Mouse (Mus musculus) right cerebral cortex, postnatal 10 days (tissue): ENCODE data around the gene Cd96.

Source experiments
- DNase-seq, 2 experiments: peaks; one replicate each; pipeline ENCODE4 v3.0.0; 2021; ENCODE audit warnings: low spot score in 2 of 2

The Cd96 gene

GRCm38 (mm10) chr16:46036261-46036660 is 83.8 kb downstream of the Cd96 start:
- no peak for DNase-seq

DNA sequence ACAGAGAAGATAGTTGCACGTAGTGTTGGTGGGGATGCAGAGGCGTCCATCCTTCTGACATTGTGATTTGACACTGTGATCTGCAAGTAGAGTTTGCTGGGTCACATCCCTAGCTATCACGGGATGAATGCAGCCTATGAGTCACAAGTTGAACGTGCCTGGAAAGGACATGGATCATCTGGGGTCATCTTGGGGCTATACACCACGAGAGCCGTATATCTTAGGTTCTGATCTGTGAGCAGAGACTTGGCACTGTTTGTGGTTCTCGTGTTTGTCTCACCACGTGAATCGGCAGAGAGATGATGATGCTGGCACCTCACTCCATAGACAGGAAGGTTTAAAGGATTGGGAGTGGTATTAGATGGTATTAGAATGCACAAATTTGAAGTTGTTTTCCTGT is 86.2 kb downstream of the Cd96 start:
- DNase-seq = no peak

DNA sequence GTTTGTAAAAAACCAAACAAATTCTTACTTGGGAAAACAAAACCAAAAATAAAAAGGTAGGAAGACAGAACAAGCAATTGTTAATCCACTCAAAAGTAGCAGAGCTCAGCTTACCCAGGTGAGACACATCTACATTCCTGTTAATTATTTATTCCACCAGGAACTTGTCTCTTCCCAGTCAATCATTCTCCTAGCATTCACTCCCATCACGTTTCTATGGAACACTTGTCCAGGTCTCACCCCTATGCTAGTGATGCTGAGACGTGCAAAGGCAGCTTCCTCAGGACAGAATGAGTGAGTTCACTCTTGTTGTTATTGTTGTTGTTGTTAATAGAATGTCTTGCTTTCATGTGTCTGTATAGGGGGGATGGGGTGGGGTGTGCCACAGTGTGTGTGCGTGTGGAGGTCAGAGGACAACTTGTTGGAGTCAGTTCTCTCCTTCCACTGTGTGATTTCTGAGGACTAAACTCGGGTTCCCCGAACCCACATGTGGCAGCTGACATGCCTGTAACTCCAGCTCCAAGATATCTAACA is 97.0 kb downstream of the Cd96 start:
- no peak for DNase-seq

- DNase-seq = peak; percentile 74 to 78
Observed at GRCm38 (mm10) chr16:46022189-46022928, 97.7 kb downstream of the Cd96 start.

- DNase-seq = no peak
Observed at GRCm38 (mm10) chr16:46021302-46021701, 98.7 kb downstream of the Cd96 start.

GRCm38 (mm10) chr16:46020396-46020795 is 99.7 kb downstream of the Cd96 start:
- no peak for DNase-seq

GRCm38 (mm10) chr16:46019799-46020198 is 100.3 kb downstream of the Cd96 start:
- DNase-seq = no peak

DNA sequence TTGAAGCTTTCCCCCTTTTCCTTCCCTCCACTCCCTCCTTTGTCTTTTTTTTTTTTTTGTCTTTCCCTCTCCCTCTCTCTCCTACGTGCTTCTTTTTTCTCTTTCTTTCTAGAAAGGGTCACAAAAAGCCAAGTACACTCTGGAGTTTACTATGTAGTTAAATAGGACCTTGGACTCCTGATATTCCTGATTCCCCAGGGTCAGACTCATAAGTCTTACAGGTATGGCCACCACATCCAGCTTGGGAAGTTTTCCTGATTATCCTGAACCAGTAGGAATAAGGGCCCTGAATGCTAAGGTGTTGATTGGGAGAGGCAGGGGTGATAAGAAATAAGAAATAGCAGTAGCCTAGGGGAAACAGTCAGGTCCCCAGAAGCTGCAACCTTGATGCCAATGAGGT is 100.7 kb downstream of the Cd96 start:
- no peak for DNase-seq

DNA sequence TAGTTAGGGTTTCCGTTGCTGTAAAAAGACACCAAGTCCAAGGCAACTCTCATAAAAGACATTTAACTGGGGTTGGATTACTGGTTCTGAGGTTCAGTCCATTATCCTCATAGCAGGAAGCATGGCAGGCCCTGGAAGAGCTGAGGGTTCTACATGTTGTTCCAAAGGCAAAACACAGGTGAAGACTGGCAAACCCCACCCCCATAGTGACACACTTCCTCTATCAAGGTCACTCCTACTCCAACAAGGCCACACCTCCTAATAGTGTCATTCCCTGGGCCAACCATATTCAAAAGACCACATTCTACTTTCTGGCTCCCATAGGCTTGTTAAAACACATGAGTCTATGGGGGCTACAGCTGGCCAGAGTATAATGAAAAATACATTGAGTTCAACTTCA is 108.4 kb downstream of the Cd96 start:
- no peak for DNase-seq

GRCm38 (mm10) chr16:46010906-46011220 is 109.2 kb downstream of the Cd96 start:
- peak in 1 of 2 experiments; percentile 34 for DNase-seq

DNA sequence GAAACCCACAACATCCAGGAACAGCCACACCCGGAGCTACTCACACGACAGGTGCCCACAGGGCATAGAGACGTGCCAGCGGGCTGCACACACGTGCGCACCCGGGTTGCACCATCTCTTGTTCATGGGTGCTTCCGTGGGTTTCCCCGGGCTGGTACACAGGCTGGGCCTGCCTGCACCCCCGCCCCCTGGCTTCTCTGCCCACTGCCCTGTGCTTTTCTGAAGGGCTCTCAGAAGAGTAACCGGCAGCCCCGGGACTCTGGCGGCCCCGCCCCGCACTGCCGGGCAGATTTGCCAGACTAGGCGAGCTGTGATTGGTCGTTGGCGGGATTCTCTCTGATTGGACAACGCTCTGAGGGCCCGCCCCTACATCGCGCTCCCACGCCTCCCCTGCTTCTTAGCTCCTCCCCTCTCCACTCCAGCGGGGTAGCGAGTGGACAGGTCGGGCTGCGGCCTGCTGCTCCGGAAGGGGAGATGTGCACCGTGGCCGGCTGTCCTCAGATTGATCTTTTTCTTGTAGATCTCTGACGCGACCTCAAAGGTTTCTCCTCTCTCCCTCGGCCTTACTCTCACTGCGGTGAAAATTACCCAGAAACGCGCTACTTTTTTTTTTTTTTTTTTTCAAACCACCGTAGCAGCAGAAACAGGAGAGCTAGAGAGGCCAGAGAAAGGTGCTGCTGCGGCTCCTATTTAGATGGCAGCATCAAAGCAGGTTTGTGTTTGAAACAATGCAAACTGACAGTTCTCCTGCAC is 109.7 kb downstream of the Cd96 start, which contains the start of gene Plcxd2:
Gene Plcxd2, minus strand, starts transcription at position 66 of the 753 bp plus-strand sequence.
- DNase-seq = peak; percentile 96

- DNase-seq = peak in 1 of 2 experiments; percentile 32
Observed at GRCm38 (mm10) chr16:46009717-46010116, 110.3 kb downstream of the Cd96 start.

DNA sequence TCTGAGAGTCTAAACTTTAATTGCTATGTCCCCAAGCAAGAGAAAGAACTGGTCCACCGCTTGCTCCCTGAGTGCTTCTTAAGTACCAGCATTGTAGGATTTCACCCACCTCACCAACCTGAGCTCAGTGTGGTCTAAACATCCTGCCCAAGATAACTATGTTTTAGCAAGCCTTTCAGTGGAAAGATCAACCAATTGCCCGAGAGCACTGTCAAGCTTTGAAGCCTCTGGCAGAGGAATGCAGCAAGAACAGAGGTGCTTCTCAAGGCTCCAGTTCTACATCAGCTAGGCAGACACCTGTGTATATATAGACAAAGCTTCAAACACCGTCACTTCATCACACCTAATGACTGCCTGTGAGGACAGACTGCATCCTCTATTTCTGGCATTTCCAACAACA is 111.3 kb downstream of the Cd96 start:
- no peak for DNase-seq

GRCm38 (mm10) chr16:46008036-46008605 is 111.9 kb downstream of the Cd96 start:
- no peak for DNase-seq

- no peak for DNase-seq
Observed at GRCm38 (mm10) chr16:46006261-46006660, 113.8 kb downstream of the Cd96 start.

DNA sequence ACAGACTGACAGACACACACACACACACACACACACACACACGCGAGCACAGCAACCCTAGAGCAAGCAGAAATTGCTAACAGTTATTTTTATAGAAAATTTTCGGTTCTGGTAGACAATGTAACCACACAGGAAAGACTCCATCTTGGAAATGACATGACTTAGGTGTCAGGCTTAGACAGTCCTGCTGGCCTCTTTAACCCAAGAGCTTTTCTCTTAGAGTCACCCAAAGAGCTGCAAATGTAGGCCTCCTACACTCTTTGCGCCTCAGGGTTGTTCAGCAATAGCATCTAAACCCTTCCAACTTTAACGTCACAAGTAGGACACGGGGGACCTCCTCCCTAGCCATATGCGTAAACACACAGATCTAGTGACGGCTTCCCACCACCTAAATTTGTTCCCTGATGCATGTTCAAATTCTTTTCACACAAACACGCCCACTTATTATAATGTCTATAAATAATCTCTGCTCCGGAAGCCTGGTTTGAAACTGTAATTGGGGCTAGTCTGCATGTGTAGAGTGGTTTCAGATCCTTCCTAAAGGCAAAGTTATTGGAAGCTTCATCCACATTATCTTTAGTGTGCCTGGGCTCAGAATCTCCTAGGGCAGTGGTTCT is 118.4 kb downstream of the Cd96 start:
- no peak for DNase-seq

DNA sequence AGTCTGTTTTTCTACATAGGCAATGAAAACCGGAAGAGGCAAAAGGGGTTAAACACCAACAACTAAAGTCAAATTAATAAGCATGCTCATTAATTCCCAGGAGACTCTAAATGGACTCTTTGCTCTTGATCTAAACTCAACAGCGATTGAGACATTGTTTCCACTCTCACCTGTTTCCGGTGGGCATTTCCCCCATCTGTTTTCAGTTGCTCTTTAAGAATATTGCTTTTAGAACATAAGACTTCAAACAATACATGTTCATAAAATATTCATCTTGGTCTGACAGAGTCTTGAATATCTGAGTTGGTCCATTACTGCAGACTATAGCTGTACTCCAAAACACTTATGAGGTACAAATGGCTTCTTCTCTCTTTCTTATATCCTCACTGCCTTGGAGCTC is 119.1 kb downstream of the Cd96 start:
- no peak for DNase-seq

DNA sequence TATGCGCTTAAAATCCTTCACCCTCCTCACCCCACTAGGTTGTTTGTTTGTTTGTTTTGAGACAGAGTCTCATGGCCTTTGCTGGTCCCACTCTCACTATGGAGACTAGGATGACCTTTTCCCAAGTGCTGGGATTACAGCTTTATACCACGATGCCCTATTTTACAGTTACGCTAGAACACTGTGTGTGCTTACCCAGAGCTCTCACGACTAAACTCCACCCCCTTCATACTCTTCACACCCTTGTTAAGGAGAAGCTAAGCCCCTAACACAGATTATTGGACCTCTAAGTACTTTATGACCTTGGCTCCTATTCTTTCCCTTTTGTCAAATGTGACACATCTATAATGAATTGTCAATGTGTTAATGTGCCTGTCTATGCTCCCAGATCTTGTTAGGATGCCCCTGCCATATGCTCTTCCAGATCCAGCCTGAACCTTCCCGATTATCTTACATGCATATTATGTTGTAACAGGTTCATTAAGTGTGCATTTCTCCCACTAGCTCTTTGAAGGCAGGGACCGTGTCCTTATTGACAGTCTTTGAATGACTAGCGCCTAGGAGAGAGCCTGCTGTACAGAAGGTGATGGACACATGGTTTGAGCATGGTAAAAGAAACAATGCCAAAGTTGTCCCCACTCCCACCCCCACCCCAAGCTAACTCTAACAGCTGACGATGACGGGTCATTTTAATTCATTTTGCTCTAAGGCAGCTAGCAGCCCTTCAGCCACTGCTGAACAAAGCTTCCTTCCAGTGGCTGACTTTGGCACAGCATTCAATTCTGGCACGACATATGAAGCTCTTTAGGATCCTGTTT is 120.5 kb downstream of the Cd96 start:
- no peak for DNase-seq

GRCm38 (mm10) chr16:45998231-45998630 is 121.8 kb downstream of the Cd96 start:
- DNase-seq = no peak

- DNase-seq = no peak
Observed at GRCm38 (mm10) chr16:45990901-45991676, 129.0 kb downstream of the Cd96 start.

GRCm38 (mm10) chr16:45986236-45986635 is 133.8 kb downstream of the Cd96 start:
- no peak for DNase-seq
